Mouse (Mus musculus) embryonic facial prominence, embryonic 11.5 days (tissue): ENCODE data around the gene Bod1. TPM values are rescaled to one million over a fixed set of nuclear protein-coding genes. Genes with fewer than 3 reads are reported as not detected.

Experiments used
- ATAC-seq: fragments of 200-750 bp; cut with Nextera tagmentation; replicated peaks from 2 replicates; pipeline ENCODE4 v1.8.0; 2017; ENCODE audit warnings: low read depth; ENCODE audit not compliant: insufficient number of reproducible peaks, low FRiP score, low TSS enrichment
- DNase-seq: peaks from one replicate; pipeline ENCODE4 v3.0.0-alpha.2; 2015; ENCODE audit warnings: low spot score
- H3K27ac ChIP-seq: fragments of 300-500 bp; sonication (generic); replicated peaks from 2 replicates; pipeline ENCODE4 v1.5.1; 2014; ENCODE audit warnings: mild to moderate bottlenecking, low read depth, low read length, control low read depth
- H3K27me3 ChIP-seq: fragments of 300-500 bp; sonication (generic); 2 replicates; pipeline ENCODE4 v1.6.1; 2014; ENCODE audit warnings: mild to moderate bottlenecking, low read length, moderate library complexity, mixed read lengths; ENCODE audit not compliant: control insufficient read depth, insufficient read depth
- H3K36me3 ChIP-seq: fragments of 300-500 bp; sonication (generic); replicated peaks from 2 replicates; pipeline ENCODE4 v1.6.1; 2014; ENCODE audit warnings: low read depth, mild to moderate bottlenecking, low read length, moderate library complexity, mixed read lengths; ENCODE audit not compliant: control insufficient read depth, insufficient read depth
- H3K4me1 ChIP-seq: fragments of 300-500 bp; sonication (generic); 2 replicates; pipeline ENCODE4 v1.6.1; 2014; ENCODE audit warnings: low read length, mixed read lengths; ENCODE audit not compliant: control insufficient read depth, insufficient read depth
- H3K4me2 ChIP-seq: fragments of 300-500 bp; sonication (generic); 2 replicates; pipeline ENCODE4 v1.6.1; 2014; ENCODE audit warnings: low read depth, mild to moderate bottlenecking, control low read depth, low read length, moderate library complexity
- H3K4me3 ChIP-seq: fragments of 300-500 bp; sonication (generic); 2 replicates; pipeline ENCODE4 v1.5.1; 2014; ENCODE audit warnings: low read depth, low read length, control low read depth
- H3K9ac ChIP-seq: fragments of 300-500 bp; sonication (generic); replicated peaks from 2 replicates; pipeline ENCODE4 v1.6.1; 2014; ENCODE audit warnings: mild to moderate bottlenecking, control low read depth, low read length
- H3K9me3 ChIP-seq: fragments of 300-500 bp; sonication (generic); replicated peaks from 2 replicates; pipeline ENCODE4 v1.6.1; 2016; ENCODE audit warnings: mild to moderate bottlenecking, low read length, inconsistent platforms, mixed read lengths; ENCODE audit not compliant: control insufficient read depth
- WGBS: fragments of 180-500 bp; shearing (Covaris S2); extraction: QIAGEN DNeasy Blood & Tissue Kit; methylation state at CpG from one replicate; pipeline ENCODE4 v1.1.7; 2014; 5-methylcytosine and 5-hydroxymethylcytosine counted together
- polyA plus RNA-seq: library from polyadenylated mRNA; unstranded; fragments of >200 nt; fragmentation: Nextera tagmentation; extraction: Ambion mirVana; gene quantifications from 2 replicates; pipeline ENCODE4 v1.2.1, GENCODE M21; 2014

Gene Bod1
- polyA plus RNA-seq, 1 experiment from 2014 or later: 130 TPM

DNA sequence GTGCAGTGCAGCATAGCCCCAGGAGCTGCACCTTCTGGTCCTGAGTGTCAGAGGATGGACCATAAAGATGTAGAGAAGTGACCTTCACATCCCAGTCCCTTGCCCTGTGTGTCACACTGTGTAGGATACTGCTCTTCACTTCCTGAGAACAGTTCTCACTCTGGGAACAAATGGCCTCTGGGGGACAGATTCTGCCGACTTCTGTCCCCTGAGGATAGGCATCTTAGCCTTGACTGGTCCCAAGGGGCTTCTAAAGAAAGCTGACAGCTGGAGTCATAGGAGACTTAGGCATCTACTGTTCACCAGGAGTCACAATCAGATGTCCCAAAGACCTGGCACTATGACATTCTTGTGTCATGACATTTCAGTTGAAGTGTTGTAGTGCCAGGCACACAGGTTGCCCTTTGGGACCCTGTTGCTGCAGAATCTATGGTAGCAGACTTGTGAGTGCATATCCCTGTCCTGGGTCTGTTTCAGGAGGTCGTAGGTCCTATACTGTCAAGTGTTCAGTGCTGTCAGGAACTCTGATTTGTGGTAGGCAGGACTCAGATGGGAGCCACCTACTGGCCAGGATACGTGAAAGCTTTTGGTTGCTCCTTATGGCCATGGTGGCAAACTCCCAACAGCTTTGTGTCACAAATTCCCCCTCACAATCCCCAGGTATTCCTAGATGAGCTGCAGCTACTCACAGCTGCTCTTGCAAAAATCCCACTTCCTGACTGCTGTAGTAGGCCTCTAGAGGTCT is 30.4 kb downstream of the Bod1 start:
- no peaks in the 10 kb centered on the region for H3K4me1 ChIP-seq
- WGBS: 46% methylated on average over 3 of the region's 3 CpGs

DNA sequence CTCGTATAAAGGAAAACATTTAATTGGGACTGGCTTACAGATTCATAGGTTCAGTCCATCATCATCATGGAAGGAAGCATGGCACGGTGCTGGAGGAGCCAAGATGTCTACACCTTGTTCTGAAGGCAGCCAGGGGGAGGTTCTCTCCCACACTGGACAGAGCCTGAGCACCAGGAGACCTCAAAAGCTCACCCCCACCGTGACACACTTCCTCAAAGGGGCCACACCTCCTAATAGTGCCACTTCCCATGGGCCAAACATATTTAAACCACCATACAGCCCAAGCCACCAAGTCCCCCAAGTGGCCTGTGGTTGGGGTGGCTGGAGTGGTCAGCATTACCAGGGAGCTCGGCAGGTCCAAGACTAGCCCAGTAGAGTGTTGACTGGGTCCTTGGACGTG is 31.5 kb downstream of the Bod1 start:
- H3K4me3 ChIP-seq: no peak overlapping the region
- no peak overlapping the region for H3K27ac ChIP-seq
- ATAC-seq (no peak), DNase-seq (no peak)
- H3K9ac ChIP-seq: no peak overlapping the region
- H3K4me2 ChIP-seq: no peak overlapping the region
- WGBS: 74% methylated on average over 5 of the region's 5 CpGs
- H3K36me3 ChIP-seq: no peaks in the 10 kb centered on the region
- H3K4me1 ChIP-seq: no peaks in the 10 kb centered on the region
- H3K27me3 ChIP-seq: no peaks in the 10 kb centered on the region
- no peaks in the 10 kb centered on the region for H3K9me3 ChIP-seq

More for the DNA sequence above, 30.4 kb downstream of the Bod1 start:
- Histone ChIP-seq H3K27ac (no peak overlapping the region), H3K27me3 (no peaks in the 10 kb centered on the region), H3K36me3 (no peaks in the 10 kb centered on the region), H3K4me3 (no peak overlapping the region), H3K9me3 (no peaks in the 10 kb centered on the region), H3K9ac (no peak overlapping the region), H3K4me2 (no peak overlapping the region)
- no peak for ATAC-seq
- no peak for DNase-seq

DNA sequence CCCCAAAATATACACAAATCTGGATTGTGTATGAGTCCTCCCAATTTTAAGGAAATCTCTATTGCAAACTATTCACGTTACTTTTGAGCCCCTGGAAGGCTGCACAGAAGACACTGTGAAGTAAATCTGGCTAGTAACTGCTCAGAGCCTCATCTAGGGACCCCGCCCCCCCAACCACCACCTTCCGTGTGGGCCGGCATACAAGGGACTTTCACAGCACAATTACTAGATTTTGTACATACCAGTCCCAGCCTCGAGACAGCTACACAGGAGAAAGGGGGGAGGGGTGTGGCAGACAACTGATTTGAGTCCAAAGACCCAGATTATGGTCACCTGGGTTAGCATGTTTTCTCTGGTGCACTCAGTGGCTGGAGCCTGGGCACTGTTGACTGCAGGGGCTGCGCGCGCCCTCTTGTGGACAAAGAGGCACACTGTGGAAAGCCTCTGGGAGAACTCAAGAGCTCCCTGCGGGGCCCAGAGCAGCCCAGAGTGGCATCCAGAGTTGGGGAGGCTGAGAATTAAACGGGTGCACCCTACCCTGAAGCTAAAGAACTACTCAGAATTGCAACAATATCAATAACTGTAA is 33.8 kb downstream of the Bod1 start:
- H3K9me3 ChIP-seq: no peaks in the 10 kb centered on the region
- H3K36me3 ChIP-seq: no peaks in the 10 kb centered on the region
- WGBS: 26% methylated on average over 10 of the region's 10 CpGs
- H3K4me1 ChIP-seq: no peaks in the 10 kb centered on the region
- no peak overlapping the region for H3K9ac ChIP-seq
- no peak overlapping the region for H3K4me2 ChIP-seq
- H3K27me3 ChIP-seq: no peaks in the 10 kb centered on the region
- peak; percentile 88 for DNase-seq
- no peak overlapping the region for H3K4me3 ChIP-seq
- peak; percentile 71 for ATAC-seq
- H3K27ac ChIP-seq: no peak overlapping the region

DNA sequence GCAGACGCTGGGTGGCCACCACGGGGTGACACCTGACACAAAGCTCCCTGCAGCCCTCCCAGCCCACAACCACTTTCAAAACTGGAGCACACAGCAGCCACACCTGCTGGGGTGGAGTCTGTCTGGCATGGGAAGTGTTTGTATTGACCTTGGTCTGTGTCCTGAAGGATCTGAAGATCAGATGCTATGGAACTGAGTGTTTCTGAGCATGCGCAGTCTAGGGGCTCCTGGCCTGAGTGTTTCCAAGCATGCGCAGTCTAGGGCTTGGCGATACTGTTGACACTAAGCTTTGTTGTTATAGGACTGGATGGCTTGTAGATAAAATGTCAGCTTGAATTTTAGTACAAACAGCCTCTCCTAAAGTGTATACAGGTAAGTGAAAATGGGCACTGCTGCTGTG is 43.0 kb downstream of the Bod1 start:
- Histone ChIP-seq H3K9ac (no peak overlapping the region), H3K27me3 (no peaks in the 10 kb centered on the region), H3K27ac (no peak overlapping the region), H3K4me2 (no peak overlapping the region), H3K36me3 (no peaks in the 10 kb centered on the region), H3K4me3 (no peak overlapping the region), H3K4me1 (no peaks in the 10 kb centered on the region), H3K9me3 (no peaks in the 10 kb centered on the region)
- no peak for DNase-seq
- ATAC-seq: no peak
- WGBS: 85% methylated on average over 5 of the region's 5 CpGs

DNA sequence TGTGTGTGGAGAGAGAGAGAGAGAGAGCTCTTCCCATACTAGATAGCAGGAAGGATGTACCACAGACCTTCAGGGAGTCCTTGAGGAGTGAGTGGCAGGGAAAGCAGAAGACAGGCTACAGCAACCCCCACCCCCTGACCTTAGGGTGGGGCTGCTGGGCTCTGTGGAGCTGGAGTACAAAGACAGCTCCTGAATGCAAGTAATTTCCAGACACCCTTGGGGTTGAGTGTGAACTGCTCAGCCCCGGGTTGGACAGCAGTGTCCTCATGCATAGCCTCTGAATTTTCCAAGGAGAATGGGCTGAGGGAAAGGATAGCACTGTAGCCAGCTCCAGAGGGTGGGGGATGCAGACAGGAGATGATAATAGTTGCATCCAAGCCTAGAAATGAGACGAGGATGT is 50.9 kb downstream of the Bod1 start:
- no peaks in the 10 kb centered on the region for H3K27me3 ChIP-seq
- no peaks in the 10 kb centered on the region for H3K9me3 ChIP-seq
- 51% methylated on average over 2 of the region's 2 CpGs for WGBS
- no peak overlapping the region for H3K27ac ChIP-seq
- H3K9ac ChIP-seq: no peak overlapping the region
- H3K4me1 ChIP-seq: no peaks in the 10 kb centered on the region
- no peak overlapping the region for H3K4me2 ChIP-seq
- no peak overlapping the region for H3K4me3 ChIP-seq
- no peak for ATAC-seq
- DNase-seq: no peak
- no peaks in the 10 kb centered on the region for H3K36me3 ChIP-seq

DNA sequence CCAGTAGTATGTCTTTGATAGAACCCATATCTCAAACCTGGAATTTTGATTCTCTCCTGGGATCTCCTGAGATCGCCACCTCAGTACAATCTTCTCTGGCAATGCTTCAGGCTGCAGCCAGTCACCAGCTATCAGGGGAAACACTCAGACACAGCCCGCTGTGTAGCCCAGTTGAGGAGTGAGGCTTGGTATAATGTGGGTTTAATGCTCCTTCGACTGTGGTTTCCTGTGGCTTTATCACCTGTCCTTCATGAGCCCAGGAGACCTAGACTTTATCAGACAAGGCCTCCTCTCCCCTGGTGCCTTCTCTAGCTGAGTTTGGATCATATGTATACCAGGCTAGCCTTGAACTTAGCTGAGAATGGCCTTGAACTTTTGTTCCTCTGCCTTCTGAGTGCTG is 53.9 kb downstream of the Bod1 start:
- no peak for DNase-seq
- H3K4me3 ChIP-seq: no peak overlapping the region
- 82% methylated on average over 3 of the region's 3 CpGs for WGBS

DNA sequence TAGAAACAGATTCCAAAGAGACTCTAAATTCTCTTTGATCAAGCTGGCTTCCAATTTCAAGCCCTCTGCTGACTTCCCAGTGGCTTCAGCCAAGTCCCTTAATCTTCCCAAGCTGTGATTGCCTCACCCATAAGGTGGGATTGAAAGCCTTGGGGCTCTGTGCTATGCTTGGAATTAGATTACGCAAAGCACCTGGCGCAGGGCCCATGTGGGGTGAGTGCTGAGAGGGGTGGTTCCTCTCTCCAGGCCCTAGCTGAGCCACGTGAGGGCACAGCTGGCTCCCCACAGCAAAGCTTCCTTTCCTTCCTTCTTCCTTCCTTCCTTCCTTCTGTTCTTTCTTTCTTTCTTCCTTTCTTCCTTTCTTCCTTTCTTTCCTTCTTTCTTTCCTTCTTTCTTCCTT is 54.4 kb downstream of the Bod1 start:
- WGBS: 65% methylated on average over 3 of the region's 3 CpGs
- H3K36me3 ChIP-seq: no peaks in the 10 kb centered on the region
- H3K27ac ChIP-seq: no peak overlapping the region
- H3K27me3 ChIP-seq: no peaks in the 10 kb centered on the region
- no peaks in the 10 kb centered on the region for H3K4me1 ChIP-seq
- no peak for DNase-seq
- H3K4me3 ChIP-seq: no peak overlapping the region
- no peak overlapping the region for H3K4me2 ChIP-seq
- H3K9ac ChIP-seq: no peak overlapping the region
- no peak for ATAC-seq
- no peaks in the 10 kb centered on the region for H3K9me3 ChIP-seq

More for the DNA sequence above, 53.9 kb downstream of the Bod1 start:
- Histone ChIP-seq H3K36me3 (no peaks in the 10 kb centered on the region), H3K4me2 (no peak overlapping the region), H3K9me3 (no peaks in the 10 kb centered on the region), H3K27me3 (no peaks in the 10 kb centered on the region), H3K27ac (no peak overlapping the region), H3K9ac (no peak overlapping the region), H3K4me1 (no peaks in the 10 kb centered on the region)
- ATAC-seq: no peak

DNA sequence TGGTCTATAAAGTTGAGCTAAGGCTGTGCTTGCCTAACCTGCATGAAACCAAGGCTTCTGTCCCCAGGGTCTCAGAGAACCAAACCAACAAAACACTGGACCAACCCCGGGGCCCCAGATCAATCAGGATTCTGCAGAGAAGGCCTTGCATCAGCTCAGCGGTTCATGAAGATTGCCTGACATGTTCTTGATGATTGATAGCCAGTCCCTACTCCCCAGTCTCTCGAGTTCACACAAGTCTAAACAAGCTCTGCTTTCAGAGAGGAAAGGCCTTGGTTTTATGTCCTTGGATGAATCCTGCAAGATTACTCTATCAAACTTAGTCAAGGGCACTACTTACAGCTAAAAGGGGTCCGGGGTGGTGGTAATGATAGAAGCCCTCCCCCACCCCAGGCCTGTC is 55.0 kb downstream of the Bod1 start:
- H3K4me3 ChIP-seq: no peak overlapping the region
- no peaks in the 10 kb centered on the region for H3K9me3 ChIP-seq
- H3K4me2 ChIP-seq: no peak overlapping the region
- no peak overlapping the region for H3K9ac ChIP-seq
- H3K36me3 ChIP-seq: no peaks in the 10 kb centered on the region
- H3K27me3 ChIP-seq: no peaks in the 10 kb centered on the region
- H3K4me1 ChIP-seq: no peaks in the 10 kb centered on the region
- ATAC-seq: no peak
- 76% methylated on average over 4 of the region's 4 CpGs for WGBS
- H3K27ac ChIP-seq: no peak overlapping the region
- DNase-seq: no peak
